Mouse (Mus musculus) CD4-positive naive resting alpha-beta T cell, adult 57 days (primary cell): ENCODE measurements around the gene Pitpnc1. TPM values are rescaled to one million over a fixed set of nuclear protein-coding genes. Genes with fewer than 3 reads are reported as not detected.

Source experiments
- total RNA-seq: library from RNA; stranded (reverse); gene quantifications from one replicate; pipeline ENCODE4 v1.2.4, GENCODE M21; 2023

Gene Pitpnc1
- 145 TPM for total RNA-seq

GRCm38 (mm10) chr11:107470521-107471041, at the start of gene Pitpnc1:
Gene Pitpnc1, minus strand, starts transcription at chr11:107470699.

GRCm38 (mm10) chr11:107479053-107479861, 8.8 kb upstream of the Pitpnc1 start, which contains the start of gene Psmd12:
Gene Psmd12, plus strand, starts transcription at chr11:107479484.

GRCm38 (mm10) chr11:107188565-107189552, 281.6 kb downstream of the Pitpnc1 start, which contains the start of gene Nol11:
Gene Nol11, minus strand, starts transcription at chr11:107189381.

Other genes starting within 250 kb of the Pitpnc1 start
- 43.0 TPM for gene Psmd12, start 8.8 kb upstream of the Pitpnc1 start, total RNA-seq
- gene Helz, start 77.2 kb upstream of the Pitpnc1 start, total RNA-seq, result 76.2 TPM
- not detected for gene Cacng1, start 245.8 kb upstream of the Pitpnc1 start, total RNA-seq